Mouse (Mus musculus): Measurements from ENCODE around the gene Gm17720. TPM values are rescaled to one million over a fixed set of nuclear protein-coding genes. Genes with fewer than 3 reads are reported as not detected.

Gm17720 gene
- not detected for total RNA-seq (2023)

GRCm38 (mm10) chr8:110102653-110103052 is at the start of gene Gm17720:
Gm17720 (minus strand) TSS chr8:110102753.

DNA sequence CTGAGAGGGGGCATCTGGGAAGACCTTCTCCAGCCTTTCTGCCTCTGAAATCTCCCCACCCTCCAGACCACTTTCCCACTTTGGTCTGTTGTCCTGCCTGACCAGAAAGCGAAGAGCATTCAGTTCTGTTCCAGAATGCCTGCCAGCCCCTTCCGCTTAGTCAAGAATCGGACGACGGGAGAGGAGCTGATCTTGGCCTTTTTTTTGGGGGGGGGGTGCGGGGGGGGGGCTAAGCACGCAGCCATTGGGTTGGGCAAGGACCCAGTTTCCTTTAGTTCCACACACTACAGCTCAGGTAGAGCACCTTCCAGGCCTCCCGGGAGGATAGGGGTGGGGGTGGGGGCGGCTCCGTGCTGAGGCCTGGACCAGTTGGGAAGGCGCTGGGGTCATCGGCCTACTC is 1.6 kb downstream of the Gm17720 start, which contains the start of gene Gm21964:
TSS of gene Gm21964 (plus strand) at position 301 of the 400 bp plus-strand sequence.

GRCm38 (mm10) chr8:110079282-110080221 is 23.0 kb downstream of the Gm17720 start, which contains the start of gene Zfp612:
Zfp612 (plus strand) TSS chr8:110079746.

DNA sequence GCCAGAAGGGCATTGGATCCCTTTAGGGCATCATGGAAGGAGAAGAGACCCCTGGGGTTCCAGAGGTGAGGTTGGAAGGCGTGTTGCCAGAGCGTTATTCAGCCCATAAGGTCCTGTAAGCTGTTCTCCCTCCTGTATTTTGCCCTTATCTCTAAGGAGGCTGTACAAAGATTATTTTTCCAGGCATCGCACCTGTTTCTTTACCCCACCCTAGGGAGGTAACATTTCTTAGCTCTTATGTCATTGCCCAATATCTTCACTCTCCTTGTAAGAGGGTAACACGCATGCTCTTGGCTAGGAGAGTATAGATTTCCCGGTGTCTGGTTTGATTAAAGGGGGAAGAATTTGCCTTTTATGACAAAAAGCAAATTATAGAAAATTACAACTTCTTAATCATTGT is 62.9 kb downstream of the Gm17720 start, which contains the start of gene Chst4:
TSS of gene Chst4 (minus strand) at position 82 of the 400 bp plus-strand sequence.

Other genes starting within 250 kb of the Gm17720 start
- 6.5 TPM for gene Phlpp2, start 234.2 kb downstream of the Gm17720 start, total RNA-seq (2023)
- not detected for gene Marveld3, start 140.6 kb downstream of the Gm17720 start, total RNA-seq (2023)
- not detected for gene Tat, start 112.3 kb downstream of the Gm17720 start, total RNA-seq (2023)
- 0.68 TPM for gene Chst4, start 63.0 kb downstream of the Gm17720 start, total RNA-seq (2023)
- gene Zfp612, start 23.0 kb downstream of the Gm17720 start, total RNA-seq (2023) = 3.3 TPM
- gene Gm21964, start 1.5 kb downstream of the Gm17720 start, total RNA-seq (2023) = not detected
- gene Calb2, start 65.5 kb upstream of the Gm17720 start, total RNA-seq (2023) = not detected
- gene Cmtr2, start 112.9 kb upstream of the Gm17720 start, total RNA-seq (2023) = 5.0 TPM
- gene Hydin, start 164.2 kb upstream of the Gm17720 start, total RNA-seq (2023) = not detected

Measured in CD4-positive naive resting alpha-beta T cell, adult 57 days (primary cell).